Mouse (Mus musculus): ENCODE measurements around the gene Ccdc92b.

The Ccdc92b gene

DNA sequence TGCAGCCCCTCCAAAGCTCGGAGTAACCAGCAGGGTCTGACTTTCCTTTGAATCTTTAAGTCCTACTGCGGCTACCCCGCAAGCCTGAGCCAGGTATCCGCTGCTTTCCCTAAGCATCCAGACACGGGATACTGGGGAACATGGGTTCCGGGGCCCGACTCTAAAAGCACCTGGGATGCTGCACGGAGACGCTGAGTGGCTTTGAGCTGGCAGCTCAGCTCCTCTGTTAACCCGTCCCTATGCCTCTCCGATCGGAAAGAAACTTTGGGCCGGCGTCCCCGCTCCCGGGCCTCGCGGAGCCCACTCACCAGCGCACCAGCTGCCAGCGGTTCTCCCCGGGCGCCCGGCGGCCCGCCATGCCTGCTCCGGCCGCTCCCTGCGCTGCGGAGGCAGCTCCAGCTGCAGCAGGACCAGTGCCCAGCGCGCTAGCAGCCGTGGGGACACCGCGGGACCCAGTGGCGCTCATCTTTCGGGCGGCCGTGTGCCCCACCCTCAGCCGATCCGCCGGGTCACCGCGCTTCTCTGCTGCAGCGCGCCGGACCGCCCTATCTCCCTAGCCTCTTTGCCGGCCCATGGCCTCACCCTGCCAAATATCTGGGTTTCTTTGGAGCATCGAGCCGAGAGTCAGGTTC lies 8.7 kb upstream of the Ccdc92b start, which contains the start of gene Rap1gap2:
Gene Rap1gap2, minus strand, starts transcription at position 371 of the 632 bp plus-strand sequence.
- peak; percentile 49; the same call in 1 of the 2 replicates for ATAC-seq (ENCODE audit: insufficient number of reproducible peaks, low FRiP score, low TSS enrichment)

DNA sequence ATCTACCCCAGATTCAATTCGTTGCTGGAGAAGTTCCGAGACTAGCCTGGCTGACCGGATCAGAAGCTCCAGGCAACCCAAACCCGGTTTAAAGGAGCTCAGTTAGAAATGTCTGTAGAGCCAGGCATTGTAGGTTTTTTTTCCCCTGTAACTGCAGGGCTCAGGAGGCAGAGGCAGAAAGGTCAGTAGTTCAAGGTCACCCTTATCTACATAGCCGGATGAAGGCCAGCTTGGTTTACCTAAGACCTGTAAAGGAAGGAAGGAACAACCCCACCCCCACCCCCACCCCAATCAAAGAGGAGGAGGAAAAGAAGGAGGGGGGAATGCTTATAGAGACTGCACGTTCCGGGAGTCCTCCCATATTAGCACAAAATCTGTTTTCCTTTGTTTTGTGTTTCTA lies 8.0 kb upstream of the Ccdc92b start:
- ATAC-seq (ENCODE audit: insufficient number of reproducible peaks, low FRiP score, low TSS enrichment), result no peak

DNA sequence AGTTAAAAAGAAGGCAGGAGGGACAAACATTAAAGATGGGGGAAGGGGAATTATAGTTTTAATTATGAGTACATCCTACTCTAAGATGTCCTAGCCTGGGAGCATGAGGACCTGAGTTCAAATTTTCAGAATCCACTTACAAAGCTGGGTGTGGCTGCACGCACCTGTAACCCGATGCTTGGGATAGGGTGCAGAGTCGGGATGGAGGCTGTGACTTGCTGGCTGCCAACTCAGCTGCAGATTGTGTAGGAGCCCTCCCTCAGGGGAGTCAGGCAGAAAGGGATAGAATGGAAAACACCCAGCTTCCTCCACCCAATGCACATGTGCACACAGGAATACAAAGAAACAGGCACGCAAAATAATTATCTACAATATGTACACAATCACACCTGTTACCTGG lies 6.0 kb upstream of the Ccdc92b start:
- no peak for ATAC-seq (ENCODE audit: insufficient number of reproducible peaks, low FRiP score, low TSS enrichment)

GRCm38 (mm10) chr11:74615571-74615970 lies 3.8 kb upstream of the Ccdc92b start:
- ATAC-seq (ENCODE audit: insufficient number of reproducible peaks, low FRiP score, low TSS enrichment), result no peak

DNA sequence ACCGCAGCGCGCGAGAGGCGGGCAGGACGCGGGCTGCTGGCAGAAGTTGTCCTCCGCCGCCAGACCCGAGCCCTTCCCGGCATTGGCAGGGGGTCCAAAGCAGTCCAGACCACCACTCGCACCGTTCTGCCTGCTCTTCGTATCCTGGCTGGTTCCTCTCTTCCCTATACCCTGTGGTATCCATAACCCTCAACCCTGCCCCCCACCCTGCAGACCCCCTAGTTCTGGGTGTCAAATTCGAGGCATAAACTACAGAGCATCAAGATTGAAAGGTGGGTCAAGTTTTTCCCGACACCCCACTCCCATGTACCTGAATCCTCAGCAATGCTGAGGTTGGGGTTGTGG lies 523 bp downstream of the Ccdc92b start:
- ATAC-seq (ENCODE audit: insufficient number of reproducible peaks, low FRiP score, low TSS enrichment), result no peak

GRCm38 (mm10) chr11:74621974-74622669 lies 2.7 kb downstream of the Ccdc92b start:
- ATAC-seq (ENCODE audit: insufficient number of reproducible peaks, low FRiP score, low TSS enrichment), result no peak

GRCm38 (mm10) chr11:74623693-74624092 lies 4.3 kb downstream of the Ccdc92b start:
- ATAC-seq (ENCODE audit: insufficient number of reproducible peaks, low FRiP score, low TSS enrichment), result no peak

DNA sequence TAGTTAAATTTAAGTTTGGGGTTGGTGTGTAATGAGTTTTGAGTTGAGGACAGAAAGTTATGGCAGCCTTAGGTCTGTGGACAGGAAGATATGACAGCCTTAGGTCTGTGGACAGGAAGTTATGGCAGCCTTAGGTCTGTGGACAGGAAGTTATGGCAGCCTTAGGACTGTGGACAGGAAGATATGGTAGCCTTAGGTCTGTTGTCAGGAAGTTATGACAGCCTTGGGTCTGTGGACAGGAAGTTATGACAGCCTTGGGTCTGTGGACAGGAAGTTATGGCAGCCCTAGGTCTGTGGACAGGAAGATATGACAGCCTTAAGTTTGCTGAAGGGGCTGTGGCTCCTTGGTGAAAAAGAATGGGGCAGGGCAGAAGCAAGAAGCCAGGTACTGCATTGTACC lies 5.9 kb downstream of the Ccdc92b start:
- ATAC-seq (ENCODE audit: insufficient number of reproducible peaks, low FRiP score, low TSS enrichment), result no peak

- ATAC-seq (ENCODE audit: insufficient number of reproducible peaks, low FRiP score, low TSS enrichment), result no peak
Measured at GRCm38 (mm10) chr11:74627481-74627880, 8.1 kb downstream of the Ccdc92b start.

DNA sequence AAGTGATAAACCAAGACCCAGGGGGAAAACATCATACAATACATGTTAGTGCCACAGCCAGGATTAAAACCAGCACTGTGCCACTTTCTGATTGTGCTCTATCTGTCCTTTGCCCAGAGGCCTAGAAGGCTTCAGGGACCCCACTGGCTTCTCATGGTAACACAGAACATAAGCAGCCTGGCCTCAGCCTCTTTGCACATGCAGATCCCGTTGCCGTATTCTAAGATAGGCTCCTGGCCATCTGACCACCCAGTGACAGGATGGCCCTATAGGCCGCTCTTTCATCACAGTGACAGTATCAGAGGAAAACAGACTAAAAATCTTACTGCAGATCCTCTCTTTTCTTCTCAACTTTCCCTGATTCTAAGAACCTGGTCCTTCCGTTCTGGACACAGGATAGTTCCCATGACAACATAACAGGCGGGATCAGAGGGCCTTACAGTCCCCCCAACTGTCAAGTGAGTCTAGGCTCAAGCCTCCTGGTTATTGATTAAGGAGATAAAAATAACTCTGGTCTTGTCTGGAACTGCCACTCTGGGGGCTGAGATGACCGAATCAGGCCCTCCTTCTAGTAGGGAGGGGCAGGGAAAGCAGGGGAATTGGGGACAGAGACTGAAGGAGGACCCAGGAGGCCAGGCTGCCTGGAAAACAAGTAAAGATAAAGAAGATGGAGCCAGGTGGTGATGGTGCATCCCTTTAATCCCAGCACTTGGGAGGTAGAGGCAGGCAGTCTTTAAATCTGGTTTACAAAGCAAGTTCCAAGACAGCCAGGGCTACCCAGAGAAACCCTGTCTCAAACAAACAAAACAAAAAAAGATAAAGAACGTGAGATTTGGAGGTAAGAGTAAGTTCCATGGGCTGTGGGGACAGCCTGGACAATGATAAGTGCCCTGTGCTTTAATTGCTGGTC lies 12.7 kb downstream of the Ccdc92b start:
- no peak for ATAC-seq (ENCODE audit: insufficient number of reproducible peaks, low FRiP score, low TSS enrichment)

DNA sequence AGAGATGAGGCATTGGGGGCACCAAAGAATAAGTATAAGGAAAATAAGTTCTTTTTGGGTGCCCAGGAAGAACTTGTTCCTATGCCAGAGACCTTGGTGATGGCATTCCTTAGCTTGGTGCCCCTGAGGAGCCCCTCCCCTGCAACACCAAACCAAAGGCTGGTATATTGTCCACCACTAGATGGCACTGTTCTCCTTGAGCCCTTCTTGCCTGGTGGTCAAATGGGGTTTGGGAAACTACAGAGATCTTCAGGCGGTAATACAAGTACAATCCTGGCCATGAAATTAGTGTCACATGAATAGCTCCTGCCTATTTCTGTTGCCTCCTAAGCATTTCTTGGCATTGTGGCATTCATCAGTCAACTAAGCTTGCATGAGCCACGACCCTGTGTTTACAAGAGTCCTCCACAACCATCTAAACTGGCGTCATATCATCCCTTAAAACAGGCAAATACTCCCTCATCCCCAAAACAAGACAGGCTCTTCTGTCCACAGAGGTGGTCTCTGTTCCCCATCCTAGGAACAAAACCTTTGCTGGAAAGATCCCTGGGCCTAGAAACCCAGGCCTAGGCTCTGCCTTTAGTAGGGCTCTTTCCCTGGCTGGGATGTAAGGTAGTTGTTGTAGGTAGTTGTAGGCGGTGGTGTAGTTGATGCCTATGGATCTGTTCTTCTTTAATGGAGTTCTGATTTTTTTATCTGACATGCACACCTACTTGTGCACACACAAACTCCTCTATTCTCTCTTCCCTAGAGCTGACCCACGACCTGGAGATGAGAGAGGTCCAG lies 15.3 kb downstream of the Ccdc92b start:
- peak; percentile 43; the same call in 1 of the 2 replicates for ATAC-seq (ENCODE audit: insufficient number of reproducible peaks, low FRiP score, low TSS enrichment)

DNA sequence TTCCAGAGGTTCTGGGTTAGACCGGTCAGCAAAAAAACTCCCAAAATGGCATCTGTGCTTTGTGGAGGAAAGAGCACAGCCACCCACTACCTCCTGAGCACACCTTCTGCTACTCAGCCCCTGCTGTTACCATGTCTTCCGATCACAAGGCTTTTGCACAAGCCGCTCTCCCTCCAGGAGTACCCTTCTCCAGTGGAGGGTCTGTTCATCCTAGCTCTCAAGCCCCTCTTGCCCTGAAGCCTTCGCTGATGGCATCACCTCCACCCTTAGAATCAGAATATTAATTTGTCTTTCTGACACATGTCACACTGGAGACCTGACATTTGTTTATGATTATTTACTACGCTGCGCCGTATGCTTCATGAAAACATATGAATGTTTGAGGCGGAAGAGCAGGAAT lies 18.1 kb downstream of the Ccdc92b start:
- no peak for ATAC-seq (ENCODE audit: insufficient number of reproducible peaks, low FRiP score, low TSS enrichment)

DNA sequence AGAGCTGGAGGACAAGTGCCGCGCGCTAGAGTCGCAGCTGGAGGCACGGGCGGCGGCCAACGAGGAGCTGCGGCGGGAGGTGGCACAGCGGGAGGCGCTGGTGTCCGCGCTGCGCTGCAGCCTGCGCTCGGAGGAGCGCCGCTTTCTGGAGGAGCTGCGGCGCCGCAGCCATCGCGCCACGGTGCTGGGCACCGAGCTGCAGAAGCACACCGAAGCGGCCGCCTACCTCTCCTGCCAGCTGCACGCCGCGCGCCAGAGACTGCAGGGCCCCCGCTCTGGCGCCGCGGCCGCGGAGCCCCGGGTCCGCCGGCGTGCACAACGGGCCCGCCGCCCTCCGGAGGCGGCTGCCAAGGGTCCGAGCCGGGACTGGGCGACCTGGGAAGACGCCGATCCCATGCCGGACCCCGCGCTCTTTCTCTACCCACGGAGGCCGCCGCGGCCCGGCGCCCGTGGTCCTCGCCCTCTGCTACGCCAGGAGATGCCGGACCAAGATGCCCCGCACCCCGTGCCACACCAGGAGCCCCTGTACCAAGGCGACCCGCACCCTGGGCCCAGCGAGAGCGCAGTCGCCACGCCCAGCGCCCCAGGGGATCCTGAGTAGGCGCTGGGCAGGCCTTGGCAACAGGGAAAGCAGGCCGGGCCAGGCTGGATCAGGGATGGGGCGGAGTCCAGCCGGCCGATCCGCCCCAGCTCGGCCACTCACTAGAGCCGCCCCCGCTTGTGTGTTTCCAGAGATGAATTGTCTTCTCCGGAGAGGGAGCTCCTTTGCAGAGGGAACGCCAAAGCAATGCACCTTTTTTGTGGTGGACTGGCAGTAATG lies 18.8 kb downstream of the Ccdc92b start:
- ATAC-seq (ENCODE audit: insufficient number of reproducible peaks, low FRiP score, low TSS enrichment), result peak; percentile 86

GRCm38 (mm10) chr11:74638791-74639411 lies 19.5 kb downstream of the Ccdc92b start:
- ATAC-seq (ENCODE audit: insufficient number of reproducible peaks, low FRiP score, low TSS enrichment), result 0 out of 2 replicates have a peak, but pooled peaks have one; percentile 7

- ATAC-seq (ENCODE audit: insufficient number of reproducible peaks, low FRiP score, low TSS enrichment), result no peak
Measured at GRCm38 (mm10) chr11:74639628-74640027, 20.2 kb downstream of the Ccdc92b start.

DNA sequence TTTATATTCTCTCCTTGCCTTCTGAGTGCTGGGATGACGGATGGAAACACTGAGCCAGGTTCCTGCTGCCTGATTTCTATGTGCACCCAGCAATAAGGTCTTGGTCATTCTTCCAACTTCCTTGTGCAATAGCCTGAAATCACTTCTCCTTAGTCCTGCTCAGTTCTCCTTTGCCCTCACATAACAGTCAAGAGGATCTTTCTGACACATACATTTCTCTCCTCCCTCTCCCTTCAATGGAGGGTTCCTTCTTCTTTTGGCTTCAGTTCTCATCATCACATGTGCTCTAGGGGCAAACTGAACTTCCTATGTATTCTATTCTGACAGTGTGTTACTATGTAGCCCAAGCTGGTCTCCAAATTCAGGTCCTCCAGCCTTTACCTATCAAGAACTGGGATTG lies 28.6 kb downstream of the Ccdc92b start:
- no peak for ATAC-seq (ENCODE audit: insufficient number of reproducible peaks, low FRiP score, low TSS enrichment)

- no peak for ATAC-seq (ENCODE audit: insufficient number of reproducible peaks, low FRiP score, low TSS enrichment)
Measured at GRCm38 (mm10) chr11:74648676-74649075, 29.3 kb downstream of the Ccdc92b start.

DNA sequence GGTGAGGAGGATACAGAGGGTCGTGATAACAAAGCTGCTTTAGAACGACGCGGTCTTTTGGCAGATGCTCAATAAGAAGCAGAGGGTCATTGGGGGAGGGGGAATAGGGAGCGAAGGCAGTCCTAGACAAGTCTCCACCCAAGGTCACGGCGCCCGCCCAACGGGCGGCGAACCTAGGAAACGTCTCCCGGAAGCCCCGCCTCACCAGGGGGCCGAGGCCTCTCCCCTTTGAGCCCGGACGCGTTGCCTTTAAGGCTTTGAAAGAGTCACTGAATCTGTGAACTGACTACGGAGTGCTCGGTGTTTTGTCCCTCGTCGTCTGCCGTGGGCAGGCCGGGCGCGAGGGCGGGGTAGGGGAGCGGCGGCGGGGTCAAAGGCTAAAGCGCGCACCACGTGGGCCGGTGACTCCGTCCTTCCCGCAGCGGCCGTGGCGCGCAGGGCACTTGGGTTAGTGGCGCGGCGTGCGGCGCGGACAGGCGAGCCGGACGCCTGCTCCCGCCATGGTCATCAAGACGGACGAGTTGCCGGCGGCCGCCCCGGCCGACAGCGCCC lies 29.8 kb downstream of the Ccdc92b start, which contains the start of gene Cluh:
Gene Cluh, plus strand, starts transcription at position 401 of the 552 bp plus-strand sequence.
- peak; percentile 83 for ATAC-seq (ENCODE audit: insufficient number of reproducible peaks, low FRiP score, low TSS enrichment)
